Mouse (Mus musculus) liver, embryonic 14.5 days (tissue): ENCODE results near the gene Nfasc.

Experiments
- CTCF ChIP-seq: IDR thresholded peaks from 2 replicates; pipeline ENCODE4 v1.5.1; 2016; ENCODE audit warnings: antibody characterized with exemption, low read depth, control low read depth
- EP300 ChIP-seq: IDR thresholded peaks from 2 replicates; pipeline ENCODE4 v1.6.1; 2016; ENCODE audit warnings: antibody characterized with exemption, low read depth

DNA sequence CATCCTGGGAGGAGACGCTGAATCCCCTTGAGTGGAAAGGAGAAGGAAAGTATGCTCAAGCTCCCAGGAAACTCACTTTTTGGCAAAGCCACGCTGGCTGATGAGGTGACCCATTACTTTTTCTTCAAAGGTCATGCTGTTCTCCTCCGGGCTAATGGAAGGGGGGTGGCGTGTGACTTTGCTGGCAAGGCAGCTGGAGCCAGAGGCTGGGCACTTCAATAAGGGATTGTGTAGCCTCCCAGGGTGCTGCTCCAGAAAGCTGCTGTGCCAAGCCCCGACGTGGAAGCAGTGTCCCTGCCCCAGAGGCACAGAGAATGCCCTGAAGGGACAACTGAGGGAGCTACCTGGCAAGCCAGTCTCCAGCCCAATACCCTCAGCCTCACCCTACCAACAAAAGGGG lies 101.3 kb downstream of the Nfasc start:
- TF ChIP-seq CTCF (no peak), EP300 (no peak)
